Comparison of ENCODE assay signal across 8 mouse cellular contexts in the genomic region with DNA sequence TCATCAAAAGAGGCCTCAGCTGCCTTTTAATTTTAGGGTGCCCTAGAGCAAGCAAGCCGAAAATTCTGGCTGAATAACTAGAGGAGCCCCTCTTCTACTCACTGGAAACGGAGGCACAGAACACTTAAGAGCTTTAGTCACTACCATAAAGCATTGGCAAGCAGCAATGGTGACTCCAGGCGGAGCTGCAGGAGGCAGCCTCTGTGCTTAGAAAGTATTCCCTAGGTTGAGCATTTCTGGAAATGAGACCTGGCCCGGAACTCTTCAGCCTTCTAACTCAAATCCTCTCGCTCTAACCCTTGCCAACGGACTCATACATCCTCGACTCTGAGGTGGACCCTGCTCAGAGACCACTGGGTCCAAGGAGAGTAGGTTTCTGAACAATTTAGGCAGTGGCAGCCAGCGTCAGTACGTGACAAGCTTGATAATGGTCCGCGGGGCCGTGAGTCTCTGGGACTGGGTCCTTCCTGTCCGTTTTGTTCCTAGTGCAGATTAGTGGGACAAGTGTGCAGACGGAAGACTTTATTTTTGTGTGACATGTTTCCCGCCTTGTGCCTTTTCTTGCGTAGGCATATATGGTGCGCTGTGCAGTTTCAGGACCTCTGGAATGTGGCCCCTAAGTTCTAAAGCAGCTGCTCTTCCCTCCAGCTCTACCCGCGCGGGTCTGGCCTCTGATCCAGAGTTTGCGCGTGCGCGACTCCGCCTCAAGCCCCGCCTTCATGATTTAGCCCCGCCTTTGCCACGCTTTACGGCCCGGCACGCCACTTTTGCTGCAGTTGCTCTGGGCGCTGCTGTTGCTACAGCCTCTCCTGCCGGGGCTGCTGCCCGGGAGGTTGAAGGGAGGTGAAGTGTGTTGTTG. TPM values are rescaled to one million over a fixed set of nuclear protein-coding genes. Genes with fewer than 3 reads are reported as not detected.
DNase-seq lines count a peak whose midpoint lies in the region; ATAC-seq lines count a peak whose summit lies in the region.

A gene (plus strand): TSS at position 733 of the 859 bp plus-strand sequence.

- ATAC-seq in forebrain, embryonic 11.5 days (replicated peaks; ENCODE audit: low FRiP score), result peak; percentile 94
- ATAC-seq in heart, embryonic 16.5 days (replicated peaks; ENCODE audit: extremely low read depth, insufficient read depth, low FRiP score), result peak; percentile 93
- peak; percentile 91 for ATAC-seq in liver, embryonic 15.5 days (ENCODE audit: insufficient read depth)
- peak; percentile 96 for ATAC-seq in neural tube, embryonic 12.5 days (ENCODE audit: low FRiP score, low read depth)

- peak within 1 kb of the TSS; percentile 89 for H3K9ac ChIP-seq in forebrain, embryonic 11.5 days (ENCODE audit: low read length)
- H3K9ac ChIP-seq in heart, embryonic 16.5 days (ENCODE audit: low read length), result peak within 1 kb of the TSS; percentile 83
- H3K9ac ChIP-seq in liver, embryonic 15.5 days, result peak within 1 kb of the TSS; percentile 91
- H3K9ac ChIP-seq in neural tube, embryonic 12.5 days, result peak within 1 kb of the TSS; percentile 82

- H3K4me1 ChIP-seq in forebrain, embryonic 11.5 days (replicated peaks; ENCODE audit: control insufficient read depth, insufficient read depth, low read length), result peaks cover 5% of the 10 kb centered on the region
- peaks cover 13% of the 10 kb centered on the region for H3K4me1 ChIP-seq in heart, embryonic 16.5 days (ENCODE audit: control insufficient read depth, insufficient read depth, low read length)
- peaks cover 35% of the 10 kb centered on the region for H3K4me1 ChIP-seq in liver, embryonic 15.5 days (replicated peaks)
- peaks cover 13% of the 10 kb centered on the region for H3K4me1 ChIP-seq in neural tube, embryonic 12.5 days

- peak within 1 kb of the TSS; percentile 91 for H3K4me3 ChIP-seq in forebrain, embryonic 11.5 days (ENCODE audit: low read depth, low read length)
- H3K4me3 ChIP-seq in heart, embryonic 16.5 days (ENCODE audit: low read length), result peak within 1 kb of the TSS; percentile 79
- H3K4me3 ChIP-seq in liver, embryonic 15.5 days (replicated peaks), result peak within 1 kb of the TSS; percentile 86
- peak within 1 kb of the TSS; percentile 90 for H3K4me3 ChIP-seq in neural tube, embryonic 12.5 days

- DNase-seq in CD8-positive naive resting alpha-beta T cell, adult 2 months (ENCODE audit: low read depth in 2 of 2, low spot score in 2 of 2), result peak; percentile 92 to 97
- peak; percentile 92 for DNase-seq in c-Kit-positive CD71-negative TER-119-negative erythroid progenitor cells, embryonic 14.5 days (ENCODE audit: low read depth)
- DNase-seq in forebrain, embryonic 11.5 days (ENCODE audit: low spot score), result peak; percentile 97
- DNase-seq in kidney, postnatal 36 days, result peak; percentile 95 to 98
- DNase-seq in telencephalon, adult 2 months (ENCODE audit: low read depth, low spot score), result peak; percentile 91

- 3% methylated on average over 34 of the region's 34 CpGs for WGBS in forebrain, embryonic 11.5 days
- 3% methylated on average over 34 of the region's 34 CpGs for WGBS in heart, embryonic 16.5 days
- WGBS in liver, embryonic 15.5 days (ENCODE audit: insufficient replicate concordance), result 4% methylated on average over 34 of the region's 34 CpGs
- WGBS in neural tube, embryonic 12.5 days, result 2% methylated on average over 34 of the region's 34 CpGs

- H3K4me2 ChIP-seq in forebrain, embryonic 11.5 days (ENCODE audit: low read depth, low read length, severe bottlenecking), result peak within 1 kb of the TSS; percentile 85
- H3K4me2 ChIP-seq in heart, embryonic 16.5 days (ENCODE audit: low read depth, low read length), result peak within 1 kb of the TSS; percentile 88
- H3K4me2 ChIP-seq in liver, embryonic 15.5 days, result peak within 1 kb of the TSS; percentile 84
- peak within 1 kb of the TSS; percentile 85 for H3K4me2 ChIP-seq in neural tube, embryonic 12.5 days (replicated peaks)

- H3K27me3 ChIP-seq in forebrain, embryonic 11.5 days (ENCODE audit: control insufficient read depth, insufficient read depth, low read length), result no peaks in the 10 kb centered on the region
- H3K27me3 ChIP-seq in heart, embryonic 16.5 days (ENCODE audit: control insufficient read depth, insufficient read depth, low read length), result no peaks in the 10 kb centered on the region
- no peaks in the 10 kb centered on the region for H3K27me3 ChIP-seq in liver, embryonic 15.5 days
- no peaks in the 10 kb centered on the region for H3K27me3 ChIP-seq in neural tube, embryonic 12.5 days (replicated peaks)

- H3K9me3 ChIP-seq in forebrain, embryonic 11.5 days (ENCODE audit: control insufficient read depth, low read length), result no peaks in the 10 kb centered on the region
- H3K9me3 ChIP-seq in heart, embryonic 16.5 days (replicated peaks; ENCODE audit: control insufficient read depth, low read length), result no peaks in the 10 kb centered on the region
- no peaks in the 10 kb centered on the region for H3K9me3 ChIP-seq in liver, embryonic 15.5 days (replicated peaks)
- H3K9me3 ChIP-seq in neural tube, embryonic 12.5 days, result no peaks in the 10 kb centered on the region

- H3K27ac ChIP-seq in forebrain, embryonic 11.5 days (ENCODE audit: low read depth, low read length), result peak within 1 kb of the TSS; percentile 46; the same call in 1 of the 2 replicates
- peak within 1 kb of the TSS; percentile 92 for H3K27ac ChIP-seq in heart, embryonic 16.5 days (ENCODE audit: low read length)
- peak within 1 kb of the TSS; percentile 90 for H3K27ac ChIP-seq in liver, embryonic 15.5 days (replicated peaks)
- H3K27ac ChIP-seq in neural tube, embryonic 12.5 days, result peak within 1 kb of the TSS; percentile 42; the same call in 1 of the 2 replicates

- no peaks in the 10 kb centered on the region for H3K36me3 ChIP-seq in forebrain, embryonic 11.5 days (ENCODE audit: control insufficient read depth, insufficient read depth, low read length)
- H3K36me3 ChIP-seq in heart, embryonic 16.5 days (ENCODE audit: control insufficient read depth, insufficient read depth), result no peaks in the 10 kb centered on the region
- 0 out of 2 replicates have a peak, but pooled peaks cover 5% of the 10 kb centered on the region for H3K36me3 ChIP-seq in liver, embryonic 15.5 days (replicated peaks)
- H3K36me3 ChIP-seq in neural tube, embryonic 12.5 days, result no peaks in the 10 kb centered on the region

RNA-seq across cellular contexts. Expression of the gene that starts here (rescaled TPM):
- 26.3 and 29.7 TPM in 2 replicates for polyA plus RNA-seq in forebrain, embryonic 11.5 days (2014; fragmentation: Nextera tagmentation; extraction: Ambion mirVana)
- 20.8 and 22.5 TPM in 2 replicates for polyA plus RNA-seq in heart, embryonic 16.5 days (2015; fragmentation: Nextera tagmentation; extraction: Ambion mirVana)
- 16.9 and 20.3 TPM in 2 replicates for polyA plus RNA-seq in liver, embryonic 15.5 days (2015; fragmentation: Nextera tagmentation; extraction: Ambion mirVana)
- polyA plus RNA-seq in neural tube, embryonic 12.5 days (2016; fragmentation: Nextera tagmentation; extraction: Ambion mirVana), result 26.4 and 27.1 TPM in 2 replicates

Comparison
In these comparisons a context has a peak if more than half of its experiments do, and no peak if none do; other contexts are left out.
1. Peak in every context shown above with its lines: DNase-seq, ATAC-seq, H3K4me3 ChIP-seq and H3K27ac ChIP-seq.
2. H3K27ac ChIP-seq: peak in every context shown above with its lines; median percentile 92 in heart, embryonic 16.5 days; 90 in liver, embryonic 15.5 days; 46 in forebrain, embryonic 11.5 days; 42 in neural tube, embryonic 12.5 days.